Mouse (Mus musculus): ENCODE results near the gene Rab10.
"Not testable (repeated sequence)": the region's sequence is repeated elsewhere in the genome, so short reads cannot be mapped to it uniquely, and the experiment has no call there.

Rab10 gene

GRCm38 (mm10) chr12:3309391-3310320, at the start of gene Rab10:
Gene Rab10, minus strand, starts transcription at chr12:3309969.
- peak; percentile 99 for DNase-seq (ENCODE audit: low spot score)

GRCm38 (mm10) chr12:3359302-3359701, 49.5 kb upstream of the Rab10 start:
- DNase-seq (ENCODE audit: low spot score) = peak; percentile 89

DNA sequence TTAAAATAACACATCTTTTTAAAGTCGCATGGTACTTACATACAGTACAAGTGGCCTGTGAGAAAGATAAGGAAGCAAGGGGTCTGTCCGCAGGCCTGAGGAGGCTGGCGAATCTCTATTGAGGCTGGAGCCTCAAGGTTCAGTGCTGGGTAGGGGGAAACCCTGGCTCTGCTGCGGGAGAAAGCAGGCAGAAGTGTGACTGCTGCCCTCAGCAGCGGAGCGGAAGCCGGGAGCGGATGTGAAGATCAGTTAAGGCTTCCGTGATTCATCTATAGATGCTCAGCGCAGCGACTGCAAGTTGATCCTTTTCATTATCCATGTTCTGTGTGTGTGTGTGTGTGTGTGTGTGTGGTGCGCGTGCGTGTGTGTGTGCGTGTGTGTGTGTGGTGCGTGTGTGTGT, 47.1 kb upstream of the Rab10 start:
- DNase-seq (ENCODE audit: low spot score) = no peak

DNA sequence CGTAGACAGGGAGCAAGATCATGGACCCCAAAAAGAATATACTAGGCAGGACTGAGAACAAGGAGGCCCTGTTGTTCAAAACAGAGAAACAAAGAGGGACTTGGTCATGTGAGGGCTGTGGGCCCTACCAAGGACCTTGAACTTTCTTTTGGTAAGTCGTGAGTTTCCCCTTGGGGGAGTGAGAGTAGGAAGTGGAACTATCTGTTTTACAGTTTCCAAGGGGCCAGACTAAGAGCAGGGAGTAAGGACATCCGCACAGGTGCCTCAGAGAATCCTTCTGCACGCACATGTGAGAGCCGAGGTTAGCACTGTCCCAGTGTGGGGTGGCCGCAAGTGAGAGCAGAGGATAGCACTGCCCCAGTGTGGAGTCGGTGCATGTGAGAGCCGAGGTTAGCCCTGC, 45.3 kb upstream of the Rab10 start:
- no peak for DNase-seq (ENCODE audit: low spot score)

DNA sequence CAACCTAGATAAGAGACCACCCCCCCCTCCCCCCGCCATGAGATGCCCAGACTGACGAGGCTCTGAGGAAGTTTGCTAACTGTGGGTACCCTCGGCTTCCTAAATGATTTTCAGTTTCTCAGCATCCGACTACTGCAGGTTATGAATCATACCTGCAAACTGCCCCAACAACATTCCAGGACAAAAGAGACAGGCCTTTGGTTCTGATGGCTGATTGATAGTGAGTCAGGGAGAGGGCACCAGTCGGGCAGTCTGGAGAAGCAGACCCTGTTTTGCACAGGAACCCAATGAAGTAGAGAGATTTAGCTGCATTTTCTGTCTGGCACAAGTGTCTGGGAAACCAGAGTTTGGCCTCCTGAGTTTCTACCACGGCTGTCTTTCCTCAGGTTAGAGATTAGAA, 42.4 kb upstream of the Rab10 start:
- no peak for DNase-seq (ENCODE audit: low spot score)

DNA sequence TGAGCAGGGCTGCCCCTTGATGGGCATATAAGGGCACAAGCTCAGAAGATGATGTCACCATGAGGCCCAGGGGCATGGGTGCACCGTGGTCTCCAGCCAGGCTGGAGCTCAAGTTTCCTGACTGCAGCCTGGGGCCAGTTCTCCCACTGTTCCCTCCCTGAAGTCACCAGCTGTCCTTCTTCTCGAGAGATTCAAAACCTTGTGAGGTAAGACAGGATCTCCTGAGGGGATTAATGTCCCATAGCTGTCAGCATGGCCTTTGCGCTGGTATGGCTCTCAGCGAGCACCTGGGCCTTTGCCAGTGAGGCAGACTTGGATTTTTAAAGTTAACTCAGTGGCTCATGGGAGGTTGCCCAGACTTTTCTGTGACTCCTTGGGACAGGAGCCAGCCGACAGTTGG, 40.4 kb upstream of the Rab10 start:
- no peak for DNase-seq (ENCODE audit: low spot score)

DNA sequence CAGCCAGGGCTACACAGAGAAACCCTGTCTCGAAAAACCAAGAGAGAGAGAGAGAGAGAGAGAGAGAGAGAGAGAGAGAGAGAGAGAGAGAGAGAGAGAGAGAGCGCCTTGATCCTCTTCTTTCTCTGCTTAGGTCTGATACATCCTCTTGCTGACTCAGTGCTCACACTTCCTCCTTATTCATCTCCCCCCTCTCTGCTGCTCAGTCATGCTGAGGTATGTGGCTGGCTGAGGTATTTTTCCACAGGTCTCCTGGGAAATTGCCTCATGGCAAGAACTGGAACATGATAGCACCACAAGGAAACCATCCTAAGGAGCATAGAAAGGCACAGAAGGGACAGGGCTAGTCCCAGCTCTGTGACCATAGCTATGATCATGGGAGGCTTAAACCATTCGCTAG, 39.6 kb upstream of the Rab10 start:
- no peak for DNase-seq (ENCODE audit: low spot score)

- no peak for DNase-seq (ENCODE audit: low spot score)
Observed at GRCm38 (mm10) chr12:3347682-3348081, 37.9 kb upstream of the Rab10 start.

DNA sequence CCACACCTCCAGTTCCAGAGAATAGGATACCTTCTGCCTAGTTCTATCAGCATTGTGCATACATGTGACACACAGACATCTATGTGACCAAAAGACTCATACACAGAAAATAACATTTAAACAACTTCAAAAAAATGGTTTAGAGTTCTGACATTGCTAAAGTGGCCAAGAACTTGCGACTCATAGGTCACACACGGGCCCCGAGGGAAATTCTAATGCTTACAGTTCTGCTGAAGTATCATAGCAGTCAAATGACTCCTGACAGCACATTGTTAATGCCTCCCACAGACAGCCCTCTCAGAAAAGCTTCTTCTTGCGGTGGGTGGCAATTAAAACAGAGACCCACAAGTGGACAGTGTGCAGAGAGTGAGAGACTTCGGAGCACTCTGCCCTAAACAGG, 35.3 kb upstream of the Rab10 start:
- DNase-seq (ENCODE audit: low spot score) = no peak

- DNase-seq (ENCODE audit: low spot score) = no peak
Observed at GRCm38 (mm10) chr12:3344155-3344554, 34.4 kb upstream of the Rab10 start.

DNA sequence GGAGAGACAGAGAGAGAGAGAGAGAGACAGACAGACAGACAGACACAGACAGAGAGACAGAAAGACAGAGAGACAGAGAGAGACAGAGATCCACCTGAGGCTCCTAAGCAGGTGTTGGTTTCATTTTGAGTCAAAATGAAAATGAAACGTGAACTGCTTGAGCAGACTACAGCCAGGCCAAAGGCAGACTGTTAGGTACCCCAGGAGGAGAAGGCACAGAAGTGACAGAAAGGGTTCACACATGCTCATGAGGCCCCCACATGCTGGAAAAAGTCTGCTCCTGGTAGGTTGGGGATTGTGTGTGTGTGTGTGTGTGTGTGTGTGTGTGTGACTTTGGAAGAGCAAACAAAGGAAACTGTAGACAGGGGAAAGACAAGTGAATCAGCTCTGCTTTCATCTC, 29.2 kb upstream of the Rab10 start:
- no peak for DNase-seq (ENCODE audit: low spot score)

GRCm38 (mm10) chr12:3329677-3330076, 19.9 kb upstream of the Rab10 start:
- DNase-seq (ENCODE audit: low spot score) = no peak

DNA sequence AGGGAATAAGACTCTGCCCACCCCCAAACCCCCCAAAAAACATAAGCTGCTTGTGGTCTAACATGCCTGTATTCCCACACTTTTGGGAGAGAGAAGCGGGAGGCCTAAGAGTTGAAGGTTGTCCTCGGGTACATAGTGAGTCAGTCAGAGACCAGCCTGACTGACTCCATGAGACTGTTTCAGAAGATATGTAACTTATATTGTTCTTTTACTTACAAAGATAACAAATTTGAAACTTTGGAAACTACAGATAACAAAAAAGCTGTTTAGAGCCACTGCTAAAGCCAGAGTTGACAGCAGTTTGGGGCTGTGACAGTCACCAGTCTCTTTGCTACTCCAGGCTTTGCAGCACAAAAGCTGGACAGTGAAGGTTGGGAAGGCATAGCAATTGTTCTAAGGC, 15.5 kb upstream of the Rab10 start:
- DNase-seq (ENCODE audit: low spot score) = no peak

DNA sequence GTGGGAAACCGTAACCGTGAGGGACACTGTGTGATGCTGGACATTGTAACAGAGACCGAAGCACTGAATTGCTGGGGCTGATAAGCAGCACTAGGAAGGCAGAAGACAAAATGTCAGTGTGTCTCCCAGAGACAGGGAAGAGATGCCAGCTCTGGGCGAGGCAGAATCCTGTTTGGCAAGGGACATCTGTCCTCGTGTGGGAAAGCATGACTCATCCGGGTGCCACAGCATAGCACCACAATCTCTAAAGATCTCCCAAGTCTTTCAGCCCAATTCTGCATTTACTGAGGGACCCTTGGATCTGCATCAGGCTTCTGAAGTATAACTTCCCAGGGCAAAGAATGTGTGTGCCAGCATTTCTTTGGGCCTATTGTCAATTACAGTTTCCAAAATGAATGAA, 13.5 kb upstream of the Rab10 start:
- DNase-seq (ENCODE audit: low spot score) = no peak

- DNase-seq (ENCODE audit: low spot score) = no peak
Observed at GRCm38 (mm10) chr12:3319377-3319776, 9.6 kb upstream of the Rab10 start.

- DNase-seq (ENCODE audit: low spot score) = no peak
Observed at GRCm38 (mm10) chr12:3316937-3317336, 7.2 kb upstream of the Rab10 start.

DNA sequence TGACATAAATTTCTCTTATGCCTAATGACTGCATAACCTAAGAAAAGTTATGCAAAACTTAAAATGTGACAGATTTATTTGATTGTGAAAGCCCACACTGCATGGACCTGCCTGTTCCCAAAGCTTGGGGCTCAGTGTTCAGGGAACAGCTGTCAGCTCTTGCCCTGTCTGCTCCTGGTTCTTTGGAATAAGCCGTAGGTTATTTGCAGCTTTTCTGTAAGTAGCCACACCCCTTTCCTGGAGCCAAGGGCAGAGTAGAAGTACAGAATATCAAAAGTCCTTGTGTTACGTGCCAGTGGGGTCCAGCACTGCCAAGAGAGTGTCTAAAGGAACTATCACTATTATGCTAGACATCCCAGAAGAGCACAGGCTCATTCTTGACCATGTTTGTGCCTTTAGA, 6.3 kb upstream of the Rab10 start:
- DNase-seq (ENCODE audit: low spot score) = no peak

- DNase-seq (ENCODE audit: low spot score) = no peak
Observed at GRCm38 (mm10) chr12:3312886-3313285, 3.1 kb upstream of the Rab10 start.

GRCm38 (mm10) chr12:3310321-3310692, 538 bp upstream of the Rab10 start:
- DNase-seq (ENCODE audit: low spot score) = no peak

DNA sequence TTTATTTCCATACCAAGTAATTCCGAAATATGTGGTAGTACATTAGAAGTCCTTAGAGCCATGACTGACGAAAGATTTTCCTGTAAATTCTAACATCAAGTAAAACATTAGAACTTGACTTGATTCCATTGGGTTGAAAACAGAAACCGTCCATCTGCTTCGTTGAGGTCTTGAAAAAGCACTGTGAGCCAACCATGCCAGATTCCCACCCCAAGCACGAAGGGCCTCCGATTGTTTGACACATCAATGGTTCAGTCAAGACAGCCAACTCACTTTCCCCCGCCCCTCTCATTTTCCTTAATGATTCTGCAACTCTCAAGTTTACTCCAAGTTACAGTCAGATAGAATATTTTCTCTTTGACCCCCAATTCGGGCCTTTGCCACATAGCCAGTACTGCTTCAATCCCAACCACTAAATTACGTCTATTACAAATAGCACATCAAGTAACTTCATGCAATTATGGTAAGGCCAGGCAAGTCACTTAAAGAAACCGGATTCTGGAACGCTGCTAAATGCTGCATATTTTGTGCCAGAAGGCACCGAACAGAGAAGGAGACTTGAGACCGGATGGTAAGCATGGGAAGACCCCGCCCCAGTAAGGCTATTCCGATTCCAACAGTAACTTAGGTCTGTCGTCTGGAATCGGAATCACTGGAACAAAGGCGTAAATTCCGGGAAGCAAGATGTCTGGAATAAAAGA, 1.1 kb downstream of the Rab10 start:
- DNase-seq (ENCODE audit: low spot score) = peak; percentile 53

GRCm38 (mm10) chr12:3307587-3307986, 2.2 kb downstream of the Rab10 start:
- DNase-seq (ENCODE audit: low spot score) = no peak

- no peak for DNase-seq (ENCODE audit: low spot score)
Observed at GRCm38 (mm10) chr12:3305238-3305637, 4.5 kb downstream of the Rab10 start.

GRCm38 (mm10) chr12:3297622-3298021, 12.1 kb downstream of the Rab10 start:
- DNase-seq (ENCODE audit: low spot score) = not testable (repeated sequence)

Measured in retina, embryonic 14.5 days (tissue).